Mouse (Mus musculus) T-helper 1 cell (primary cell): Measurements from ENCODE around the gene Vipr1.

Source experiments
- in situ Hi-C: fragments of 300-600 bp; cut with MboI, MseI; formaldehyde crosslinking; loops from one replicate; pipeline ENCODE4 v1.15.1; 2025; ENCODE audit warnings: high pct_unique_total_duplicates

Vipr1 gene

GRCm38 (mm10) chr9:121677069-121677468, 34.6 kb downstream of the Vipr1 start:
- in situ Hi-C loops = no loop called here

- in situ Hi-C loops = no loop called here
Measured at GRCm38 (mm10) chr9:121677476-121677875, 35.0 kb downstream of the Vipr1 start.

- in situ Hi-C loops = no loop called here
Measured at GRCm38 (mm10) chr9:121679549-121679948, 37.0 kb downstream of the Vipr1 start.

- in situ Hi-C loops = no loop called here
Measured at GRCm38 (mm10) chr9:121681191-121681590, 38.7 kb downstream of the Vipr1 start.

- in situ Hi-C loops = no loop called here
Measured at GRCm38 (mm10) chr9:121682037-121682680, 39.6 kb downstream of the Vipr1 start.

- in situ Hi-C loops = no loop called here
Measured at GRCm38 (mm10) chr9:121684702-121685101, 42.2 kb downstream of the Vipr1 start.

GRCm38 (mm10) chr9:121690200-121690651, 47.7 kb downstream of the Vipr1 start:
- in situ Hi-C loops = no loop called here

- in situ Hi-C loops = no loop called here
Measured at GRCm38 (mm10) chr9:121690734-121691133, 48.2 kb downstream of the Vipr1 start.

DNA sequence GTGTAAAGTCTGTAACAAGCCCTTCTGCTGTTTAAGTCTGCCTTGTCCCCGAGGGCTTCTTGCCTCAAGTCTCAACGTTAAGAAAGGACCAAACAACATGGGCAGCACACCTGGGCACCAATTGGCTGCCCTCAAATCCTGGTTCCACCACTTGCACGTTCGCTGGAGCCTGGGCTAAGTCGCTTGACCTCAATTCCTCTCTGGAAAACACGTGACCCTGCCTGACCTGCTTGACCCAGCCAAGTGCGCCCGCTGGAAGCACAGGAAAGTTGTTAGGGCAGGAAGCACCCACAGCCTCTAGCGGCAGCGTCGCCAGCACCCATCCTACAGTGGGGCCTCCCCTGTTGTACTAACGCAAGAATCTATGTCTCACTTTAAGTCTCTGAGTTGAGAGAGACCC, 52.2 kb downstream of the Vipr1 start:
- in situ Hi-C loops = no loop called here

DNA sequence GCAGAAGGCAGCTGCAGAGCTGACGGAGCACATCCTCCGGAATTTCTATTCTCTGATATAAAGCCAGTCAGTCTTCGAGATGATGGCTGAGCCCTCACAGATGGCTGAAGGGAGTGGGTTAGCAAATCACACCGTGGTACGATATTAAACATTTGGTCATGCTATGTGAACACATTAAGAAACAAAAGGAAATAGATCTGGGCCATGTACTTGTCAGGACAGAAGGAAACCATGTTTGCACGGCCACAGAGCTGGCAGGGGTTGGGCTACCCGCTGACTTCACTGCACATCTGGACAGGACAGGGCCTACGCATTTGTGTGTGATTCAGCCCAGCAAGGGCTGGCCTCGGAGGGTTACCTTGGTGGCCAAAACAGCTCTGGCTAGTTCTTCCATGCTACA, 54.1 kb downstream of the Vipr1 start:
- in situ Hi-C loops = no loop called here

DNA sequence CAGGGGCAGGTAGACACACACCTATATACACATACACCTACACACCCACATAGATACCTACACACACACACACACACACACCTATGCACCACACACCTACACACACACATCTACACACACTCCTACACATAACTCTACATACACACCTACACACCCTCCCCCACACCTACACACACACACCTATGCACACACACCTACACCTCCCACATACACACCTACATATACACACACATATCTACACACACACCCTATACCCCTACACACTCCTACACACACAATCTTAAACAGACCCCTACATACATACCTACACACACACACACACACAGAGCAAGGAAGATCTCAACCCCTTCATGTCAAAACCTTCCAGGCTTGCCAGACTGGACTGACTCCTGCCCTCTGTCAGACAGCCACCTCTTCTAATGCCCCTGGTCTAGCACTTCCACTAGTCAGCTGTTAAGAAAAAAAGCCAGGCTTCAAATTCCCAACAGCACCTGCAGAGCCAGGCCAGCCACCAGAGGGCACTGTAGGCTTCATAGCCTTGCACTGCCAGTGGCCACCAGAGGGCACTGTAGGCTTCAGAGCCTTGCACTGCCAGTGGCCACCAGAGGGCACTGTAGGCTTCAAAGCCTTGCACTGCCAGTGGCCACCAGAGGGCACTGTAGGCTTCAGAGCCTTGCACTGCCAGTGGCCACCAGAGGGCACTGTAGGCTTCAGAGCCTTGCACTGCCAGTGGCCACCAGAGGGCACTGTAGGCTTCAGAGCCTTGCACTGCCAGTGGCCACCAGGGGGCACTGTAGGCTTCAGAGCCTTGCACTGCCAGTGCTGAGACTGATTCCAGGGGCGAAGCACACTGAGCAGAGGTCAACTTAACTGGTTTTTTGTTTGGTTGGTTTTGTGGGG, 54.9 kb downstream of the Vipr1 start:
- in situ Hi-C loops = no loop called here

- in situ Hi-C loops = no loop called here
Measured at GRCm38 (mm10) chr9:121704261-121704645, 61.7 kb downstream of the Vipr1 start.

- in situ Hi-C loops = no loop called here
Measured at GRCm38 (mm10) chr9:121704646-121705625, 62.4 kb downstream of the Vipr1 start, which contains the start of gene Sec22c. Gene Sec22c, minus strand, starts transcription at chr9:121705490.

- in situ Hi-C loops = no loop called here
Measured at GRCm38 (mm10) chr9:121706029-121706675, 63.6 kb downstream of the Vipr1 start.

GRCm38 (mm10) chr9:121707801-121708200, 65.3 kb downstream of the Vipr1 start:
- in situ Hi-C loops = no loop called here

DNA sequence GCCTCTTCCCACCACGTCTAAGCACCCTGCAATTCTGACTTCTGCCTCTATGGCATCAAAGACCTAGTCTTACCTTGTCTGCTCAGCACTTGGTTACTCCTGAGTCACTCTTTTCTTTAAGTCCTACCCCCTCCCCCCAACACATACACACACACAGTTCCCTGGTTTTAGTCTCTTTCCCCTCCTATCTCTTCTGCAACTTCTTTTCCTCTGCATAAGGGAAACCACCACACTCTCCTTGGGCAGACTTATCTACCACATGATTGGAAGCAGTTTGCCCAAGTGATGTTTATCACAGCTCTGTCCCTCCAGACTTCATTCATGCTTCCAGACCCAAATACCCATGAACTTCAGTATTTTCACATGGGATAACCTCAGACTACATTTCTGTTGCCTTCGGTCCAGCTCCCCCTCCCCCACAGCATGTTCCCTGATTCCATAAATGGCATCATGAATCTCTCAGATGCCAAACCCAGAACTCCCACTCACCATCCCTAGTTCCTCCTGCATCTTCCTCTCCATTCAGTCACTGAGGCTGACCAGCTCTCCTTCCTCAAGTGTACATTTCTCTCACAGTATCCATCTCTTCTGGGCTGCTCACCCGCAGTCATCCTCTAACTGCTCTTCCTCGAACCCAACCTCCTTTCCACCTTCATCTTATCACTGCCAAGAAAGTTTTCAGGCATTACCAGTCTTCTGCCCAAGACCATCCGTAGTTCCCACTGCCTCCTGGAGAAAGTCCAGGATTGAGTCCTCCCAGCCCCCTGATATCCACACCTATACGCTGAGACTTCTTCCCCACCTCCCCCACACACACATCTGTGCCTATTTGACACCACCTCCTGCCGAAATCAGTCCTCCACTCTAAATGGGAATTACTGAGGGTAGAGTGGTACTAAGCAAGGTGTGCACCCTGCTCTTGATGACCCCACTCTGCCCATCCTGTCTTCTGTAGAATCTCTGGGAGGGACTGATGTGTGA, 66.3 kb downstream of the Vipr1 start:
- in situ Hi-C loops = no loop called here

DNA sequence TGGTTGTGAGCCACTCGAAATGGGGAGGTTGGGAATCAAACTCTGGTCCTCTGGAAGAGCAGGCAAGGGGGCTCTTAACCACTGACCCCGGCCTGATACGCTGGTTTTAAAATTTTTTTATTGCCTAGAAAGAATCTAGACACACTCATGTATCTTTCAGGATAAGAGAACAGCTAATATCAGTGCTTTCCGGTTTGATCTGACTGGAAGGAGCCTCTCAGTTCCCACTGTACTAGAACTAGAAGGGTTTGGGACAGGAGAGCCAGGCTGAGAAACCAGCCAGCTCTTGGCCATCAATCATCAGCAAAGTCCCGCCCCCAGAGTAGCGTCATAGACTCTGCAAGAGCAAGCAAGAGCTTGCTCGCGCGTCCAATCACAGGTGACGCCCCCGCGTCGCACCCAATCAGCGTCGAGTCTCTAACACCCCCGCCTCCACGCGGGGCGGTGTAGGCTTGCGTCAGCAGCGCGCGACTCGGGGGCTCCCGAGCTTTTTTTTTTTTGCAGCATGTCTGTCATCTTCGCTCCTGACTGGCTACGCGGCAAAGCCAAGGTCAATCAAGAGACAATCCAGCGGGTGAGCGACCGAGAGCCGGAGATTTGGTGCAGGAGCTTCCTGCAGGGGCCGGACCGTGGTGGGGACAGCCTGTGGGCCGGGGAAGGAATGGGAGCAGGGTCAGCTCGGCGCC, 67.5 kb downstream of the Vipr1 start, which contains the start of gene Ss18l2:
Gene Ss18l2, plus strand, starts transcription at position 432 of the 686 bp plus-strand sequence.
- in situ Hi-C loops = no loop called here

DNA sequence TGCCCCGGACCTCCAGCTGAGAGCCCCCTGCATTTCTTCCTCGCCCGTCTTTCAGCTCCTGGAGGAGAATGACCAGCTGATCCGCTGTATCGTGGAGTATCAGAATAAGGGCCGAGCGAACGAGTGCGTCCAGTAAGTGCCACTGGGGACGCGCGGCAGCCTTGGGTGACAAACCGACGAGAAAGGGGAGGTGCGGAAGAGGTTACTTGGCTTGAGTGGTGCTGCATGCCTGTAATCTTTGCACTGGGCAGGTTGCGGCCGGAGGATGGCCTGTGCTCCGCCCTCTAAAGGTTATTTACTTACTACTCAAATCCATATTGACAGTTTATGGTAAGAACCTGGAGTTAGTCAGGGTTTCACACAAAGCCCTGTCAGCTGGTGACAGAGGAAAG, 68.1 kb downstream of the Vipr1 start:
- in situ Hi-C loops = no loop called here

DNA sequence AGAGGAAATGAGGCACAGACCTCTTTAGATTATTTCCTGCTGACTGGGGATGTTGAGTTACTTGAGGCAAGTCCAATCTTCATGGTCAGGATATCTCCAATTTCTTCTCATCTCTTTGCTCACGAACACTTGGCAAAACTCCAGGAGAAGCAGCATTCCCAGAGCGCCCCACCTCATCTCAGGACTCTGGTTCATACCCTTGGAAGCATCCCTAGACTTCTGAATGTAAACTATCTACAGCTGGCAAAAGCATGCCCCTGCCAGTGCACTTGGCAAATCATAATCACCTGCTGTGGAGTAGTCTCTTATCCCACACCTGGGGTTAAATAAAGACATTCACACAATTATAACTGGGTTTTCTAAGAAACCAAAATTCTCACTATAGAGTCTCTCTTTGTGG, 74.5 kb downstream of the Vipr1 start:
- in situ Hi-C loops = no loop called here
